Mouse (Mus musculus): ENCODE results near the gene Npat. TPM values are rescaled to one million over a fixed set of nuclear protein-coding genes. Genes with fewer than 3 reads are reported as not detected.

Npat gene
- total and polyA plus RNA-seq, 3 experiments = 1.7 to 70.7 (median 44.6) TPM

DNA sequence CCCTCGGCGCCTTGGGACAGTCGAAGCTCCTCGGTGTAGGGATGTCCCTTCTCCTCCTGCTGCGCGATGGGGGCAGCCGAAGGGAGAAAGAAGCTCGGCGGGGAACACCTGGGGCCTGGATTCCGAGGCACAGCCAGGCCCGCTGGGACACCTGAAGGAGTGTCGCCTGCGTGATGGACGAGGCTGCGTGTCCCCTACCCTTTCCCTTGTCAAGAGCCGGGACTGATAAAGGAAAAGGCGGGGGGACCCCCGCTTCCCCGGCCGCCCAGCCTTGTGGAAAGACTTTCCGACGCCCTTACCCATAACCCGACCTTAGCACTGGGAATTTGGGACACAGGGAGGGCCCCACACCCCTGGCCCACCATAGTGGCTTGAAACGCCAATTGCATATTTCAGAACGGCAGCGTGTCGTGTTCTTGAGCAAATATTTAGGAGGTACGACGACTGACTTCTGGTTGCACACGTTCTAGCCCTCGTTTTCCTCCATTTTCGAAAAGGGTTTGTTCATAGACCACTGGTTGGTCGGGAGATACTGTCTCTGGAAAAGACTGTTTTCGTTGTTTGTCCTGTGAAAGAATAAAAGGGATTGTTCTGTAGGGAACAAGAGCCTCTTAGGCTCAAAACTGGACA is 604 bp downstream of the Npat start:
- H3K9me3 ChIP-seq (replicated peaks) = no peaks in the 10 kb centered on the region
- no peaks in the 10 kb centered on the region for H3K27me3 ChIP-seq (ENCODE audit: insufficient read depth, low read length)
- ATAC-seq (ENCODE audit: extremely low read depth, insufficient number of reproducible peaks, low FRiP score, poor library complexity, severe bottlenecking) = no peak
- H3K4me1 ChIP-seq (ENCODE audit: insufficient read depth, low read depth, low read length) = peaks cover 30% of the 10 kb centered on the region
- DNase-seq (ENCODE audit: low spot score) = no peak
- peak overlapping the region; percentile 89 for H3K4me3 ChIP-seq (ENCODE audit: low read depth, low read length)
- H3K36me3 ChIP-seq (replicated peaks) = peaks cover 20% of the 10 kb centered on the region
- no peak for TF ChIP-seq GATA1 (IDR thresholded peaks at IDR 0.05; ENCODE audit: borderline replicate concordance, low read length)
- TF ChIP-seq GATA2 (IDR thresholded peaks at IDR 0.05; ENCODE audit: borderline replicate concordance, low read depth, low read length) = no peak
- TF ChIP-seq CTCF (IDR thresholded peaks at IDR 0.05; ENCODE audit: low read depth, low read length) = no peak
- TF ChIP-seq POLR2AphosphoS5 (IDR thresholded peaks at IDR 0.05; ENCODE audit: insufficient replicate concordance, low read depth, low read length) = no peak
- no peak for TF ChIP-seq TAL1 (conservative IDR thresholded peaks at IDR 0.05; ENCODE audit: low read depth, low read length)

DNA sequence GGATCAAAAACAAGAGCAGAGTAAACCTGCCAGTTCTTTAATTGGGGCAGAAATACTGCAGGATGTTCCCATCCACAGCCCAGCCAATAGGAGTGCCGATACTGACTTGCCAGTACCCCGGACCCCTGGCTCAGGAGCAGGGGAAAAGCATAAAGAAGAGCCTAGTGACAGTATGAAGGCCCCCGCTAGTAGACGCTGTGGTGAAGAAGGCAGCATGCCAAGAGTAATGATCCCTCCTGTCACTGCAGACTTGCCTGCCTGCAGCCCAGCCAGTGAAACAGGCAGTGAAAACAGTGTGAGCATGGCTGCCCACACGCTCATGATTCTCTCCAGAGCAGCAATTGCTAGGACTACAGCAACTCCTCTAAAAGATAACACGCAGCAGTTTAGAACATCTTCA is 33.8 kb downstream of the Npat start:
- Histone ChIP-seq H3K36me3 (replicated peaks) (peaks cover 72% of the 10 kb centered on the region), H3K4me1 (ENCODE audit: insufficient read depth, low read depth, low read length) (peaks cover 6% of the 10 kb centered on the region; the same call in 1 of the 2 replicates), H3K4me3 (ENCODE audit: low read depth, low read length) (no peak overlapping the region), H3K9me3 (replicated peaks) (no peaks in the 10 kb centered on the region), H3K27me3 (ENCODE audit: insufficient read depth, low read length) (no peaks in the 10 kb centered on the region)
- DNase-seq (ENCODE audit: low spot score) (no peak), ATAC-seq (ENCODE audit: extremely low read depth, insufficient number of reproducible peaks, low FRiP score, poor library complexity, severe bottlenecking) (no peak)
- no peak for TF ChIP-seq CTCF (IDR thresholded peaks at IDR 0.05; ENCODE audit: low read depth, low read length)
- TF ChIP-seq POLR2AphosphoS5 (IDR thresholded peaks at IDR 0.05; ENCODE audit: insufficient replicate concordance, low read depth, low read length) = no peak
- TF ChIP-seq GATA1 (IDR thresholded peaks at IDR 0.05; ENCODE audit: borderline replicate concordance, low read length) = no peak
- no peak for TF ChIP-seq GATA2 (IDR thresholded peaks at IDR 0.05; ENCODE audit: borderline replicate concordance, low read depth, low read length)
- TF ChIP-seq TAL1 (conservative IDR thresholded peaks at IDR 0.05; ENCODE audit: low read depth, low read length) = no peak

GRCm38 (mm10) chr9:53572516-53573307 is 35.9 kb downstream of the Npat start:
- DNase-seq (ENCODE audit: low spot score) = no peak
- H3K9me3 ChIP-seq (replicated peaks) = no peaks in the 10 kb centered on the region
- peaks cover 73% of the 10 kb centered on the region for H3K36me3 ChIP-seq (replicated peaks)
- H3K4me3 ChIP-seq (ENCODE audit: low read depth, low read length) = no peak overlapping the region
- TF ChIP-seq CTCF (IDR thresholded peaks at IDR 0.05; ENCODE audit: low read depth, low read length) (no peak), POLR2AphosphoS5 (IDR thresholded peaks at IDR 0.05; ENCODE audit: insufficient replicate concordance, low read depth, low read length) (no peak), GATA1 (IDR thresholded peaks at IDR 0.05; ENCODE audit: borderline replicate concordance, low read length) (no peak), GATA2 (IDR thresholded peaks at IDR 0.05; ENCODE audit: borderline replicate concordance, low read depth, low read length) (no peak), TAL1 (conservative IDR thresholded peaks at IDR 0.05; ENCODE audit: low read depth, low read length) (no peak)
- H3K27me3 ChIP-seq (ENCODE audit: insufficient read depth, low read length) = no peaks in the 10 kb centered on the region
- H3K4me1 ChIP-seq (ENCODE audit: insufficient read depth, low read depth, low read length) = peaks cover 2% of the 10 kb centered on the region; the same call in 1 of the 2 replicates
- no peak for ATAC-seq (ENCODE audit: extremely low read depth, insufficient number of reproducible peaks, low FRiP score, poor library complexity, severe bottlenecking)

GRCm38 (mm10) chr9:53575721-53576120 is 38.9 kb downstream of the Npat start:
- Histone ChIP-seq H3K9me3 (replicated peaks) (no peaks in the 10 kb centered on the region), H3K36me3 (replicated peaks) (peaks cover 79% of the 10 kb centered on the region)
- TF ChIP-seq GATA2 (IDR thresholded peaks at IDR 0.05; ENCODE audit: borderline replicate concordance, low read depth, low read length) = no peak
- no peak for TF ChIP-seq CTCF (IDR thresholded peaks at IDR 0.05; ENCODE audit: low read depth, low read length)
- TF ChIP-seq GATA1 (IDR thresholded peaks at IDR 0.05; ENCODE audit: borderline replicate concordance, low read length) = no peak
- no peak for TF ChIP-seq TAL1 (conservative IDR thresholded peaks at IDR 0.05; ENCODE audit: low read depth, low read length)
- no peak for TF ChIP-seq POLR2AphosphoS5 (IDR thresholded peaks at IDR 0.05; ENCODE audit: insufficient replicate concordance, low read depth, low read length)

DNA sequence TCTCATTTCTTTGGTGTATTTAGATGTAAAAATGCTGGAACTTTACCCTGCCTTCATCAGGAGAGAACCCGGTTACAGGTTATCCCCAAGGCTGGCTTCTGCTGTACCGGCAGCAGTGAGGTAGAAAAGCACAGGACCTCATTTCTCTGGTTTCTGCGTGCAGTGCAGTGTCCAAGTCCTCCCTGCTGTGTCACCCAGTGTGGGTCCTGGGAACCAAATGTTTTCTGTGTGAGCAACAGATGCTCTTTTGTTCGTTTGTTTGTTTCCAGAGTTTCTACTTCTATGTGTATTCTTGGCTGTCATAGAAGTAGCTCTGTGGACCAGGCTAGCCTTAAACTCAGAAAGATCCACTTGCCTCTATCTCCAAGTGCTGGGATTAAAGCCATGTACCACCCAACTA is 45.0 kb downstream of the Npat start:
- DNase-seq (ENCODE audit: low spot score) = no peak
- Histone ChIP-seq H3K4me1 (ENCODE audit: insufficient read depth, low read depth, low read length) (no peaks in the 10 kb centered on the region), H3K36me3 (replicated peaks) (peaks cover 89% of the 10 kb centered on the region), H3K9me3 (replicated peaks) (no peaks in the 10 kb centered on the region), H3K27me3 (ENCODE audit: insufficient read depth, low read length) (no peaks in the 10 kb centered on the region), H3K4me3 (ENCODE audit: low read depth, low read length) (no peak overlapping the region)
- ATAC-seq (ENCODE audit: extremely low read depth, insufficient number of reproducible peaks, low FRiP score, poor library complexity, severe bottlenecking) = no peak
- TF ChIP-seq POLR2AphosphoS5 (IDR thresholded peaks at IDR 0.05; ENCODE audit: insufficient replicate concordance, low read depth, low read length) (no peak), TAL1 (conservative IDR thresholded peaks at IDR 0.05; ENCODE audit: low read depth, low read length) (no peak), GATA1 (IDR thresholded peaks at IDR 0.05; ENCODE audit: borderline replicate concordance, low read length) (no peak), GATA2 (IDR thresholded peaks at IDR 0.05; ENCODE audit: borderline replicate concordance, low read depth, low read length) (no peak)

More at GRCm38 (mm10) chr9:53575721-53576120, 38.9 kb downstream of the Npat start:
- no peaks in the 10 kb centered on the region for H3K27me3 ChIP-seq (ENCODE audit: insufficient read depth, low read length)
- no peak overlapping the region for H3K4me3 ChIP-seq (ENCODE audit: low read depth, low read length)
- no peak for DNase-seq (ENCODE audit: low spot score)
- peaks cover 2% of the 10 kb centered on the region; the same call in 1 of the 2 replicates for H3K4me1 ChIP-seq (ENCODE audit: insufficient read depth, low read depth, low read length)
- ATAC-seq (ENCODE audit: extremely low read depth, insufficient number of reproducible peaks, low FRiP score, poor library complexity, severe bottlenecking) = no peak

DNA sequence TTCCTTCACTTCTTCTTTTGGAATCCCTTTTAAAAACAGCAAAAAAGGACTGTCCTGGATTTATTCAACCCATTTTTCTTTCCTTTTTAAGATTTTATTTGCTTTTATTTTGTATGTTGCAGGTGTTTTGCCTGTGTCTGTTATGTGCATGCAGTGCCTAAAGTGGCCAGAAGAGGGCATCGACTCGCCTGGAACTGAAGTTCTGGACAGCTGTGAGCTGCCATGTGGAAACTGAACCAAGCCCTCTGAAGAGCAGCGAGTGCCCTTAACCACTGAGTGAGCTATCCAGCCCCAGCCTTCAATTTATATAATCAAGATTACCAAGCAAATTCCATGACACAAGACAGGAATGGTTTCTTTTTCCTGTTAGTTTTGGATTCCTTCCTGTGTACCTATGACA is 57.9 kb downstream of the Npat start:
- Histone ChIP-seq H3K9me3 (replicated peaks) (no peaks in the 10 kb centered on the region), H3K4me3 (ENCODE audit: low read depth, low read length) (no peak overlapping the region), H3K27me3 (ENCODE audit: insufficient read depth, low read length) (no peaks in the 10 kb centered on the region), H3K36me3 (replicated peaks) (peaks cover 70% of the 10 kb centered on the region), H3K4me1 (ENCODE audit: insufficient read depth, low read depth, low read length) (peaks cover 4% of the 10 kb centered on the region; the same call in 1 of the 2 replicates)
- DNase-seq (ENCODE audit: low spot score) (peak; percentile 7), ATAC-seq (ENCODE audit: extremely low read depth, insufficient number of reproducible peaks, low FRiP score, poor library complexity, severe bottlenecking) (peak; percentile 34; the same call in 1 of the 2 replicates)
- no peak for TF ChIP-seq GATA1 (IDR thresholded peaks at IDR 0.05; ENCODE audit: borderline replicate concordance, low read length)
- TF ChIP-seq CTCF (IDR thresholded peaks at IDR 0.05; ENCODE audit: low read depth, low read length) = peak; percentile 76

Data from G1E (cell line).